Mouse (Mus musculus): Measurements from ENCODE around the gene Vars.
"Not testable (repeated sequence)": the region's sequence is repeated elsewhere in the genome, so short reads cannot be mapped to it uniquely, and the experiment has no call there.

The Vars gene

GRCm38 (mm10) chr17:35021163-35021808 is 20.5 kb downstream of the Vars start:
- in situ Hi-C loops (cut with MboI; ENCODE audit: unreplicated experiment in 2 of 2): loop anchor here (5.0 to 10.0 kb wide), 4 partner anchors 36 to 214 kb away; partner anchors contain the start of genes Atp6v1g2 (in 1 of the 2), Ddah2 (in 1 of the 2), Ly6g5c (in 1 of the 2) and Nfkbil1 (in 1 of the 2)

- in situ Hi-C loops (cut with MboI; ENCODE audit: unreplicated experiment in 2 of 2): loop anchor here (5.0 to 10.0 kb wide), 4 partner anchors 35 to 213 kb away; partner anchors contain the start of genes Atp6v1g2 (in 1 of the 2), Ddah2 (in 1 of the 2), Ly6g5c (in 1 of the 2) and Nfkbil1 (in 1 of the 2)
These were observed 21.2 kb downstream of the Vars start for GRCm38 (mm10) chr17:35021842-35022477.

DNA sequence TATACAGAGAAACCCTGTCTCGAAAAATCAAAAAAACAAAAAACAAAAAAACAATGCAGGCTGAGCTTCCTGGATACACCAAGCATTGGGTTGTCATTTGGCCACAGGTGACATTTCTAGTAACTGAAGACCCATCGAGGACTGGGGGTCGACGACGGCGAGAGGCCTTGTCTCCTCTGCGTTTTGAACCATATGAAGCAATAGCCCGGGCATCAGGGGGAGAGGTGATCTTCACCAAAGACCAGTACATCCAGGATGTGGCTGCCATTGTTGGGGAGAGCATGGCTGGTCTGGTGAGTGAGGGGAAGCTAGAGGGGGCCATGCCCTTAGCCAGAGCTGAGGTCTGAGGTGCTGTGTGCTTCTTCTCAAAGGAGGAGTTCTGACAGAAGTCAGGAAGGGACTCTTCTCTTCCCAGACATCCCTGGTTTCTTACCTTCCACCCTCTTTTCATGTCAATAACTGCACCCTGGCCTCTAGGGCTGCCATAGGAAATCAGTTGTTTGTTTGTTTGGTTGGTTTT is 21.8 kb downstream of the Vars start:
- in situ Hi-C loops (cut with MboI; ENCODE audit: unreplicated experiment in 2 of 2): loop anchor here (5.0 to 10.0 kb wide), 4 partner anchors 35 to 212 kb away; partner anchors contain the start of genes Atp6v1g2 (in 1 of the 2), Ddah2 (in 1 of the 2), Ly6g5c (in 1 of the 2) and Nfkbil1 (in 1 of the 2)

GRCm38 (mm10) chr17:35023221-35023620 is 22.4 kb downstream of the Vars start:
- in situ Hi-C loops (cut with MboI; ENCODE audit: unreplicated experiment in 2 of 2): loop anchor here (5.0 to 10.0 kb wide), 4 partner anchors 34 to 212 kb away; partner anchors contain the start of genes Atp6v1g2 (in 1 of the 2), Ddah2 (in 1 of the 2), Ly6g5c (in 1 of the 2) and Nfkbil1 (in 1 of the 2)

- in situ Hi-C loops (cut with MboI; ENCODE audit: unreplicated experiment in 2 of 2): loop anchor here (5.0 to 10.0 kb wide), 4 partner anchors 34 to 211 kb away; partner anchors contain the start of genes Atp6v1g2 (in 1 of the 2), Ddah2 (in 1 of the 2), Ly6g5c (in 1 of the 2) and Nfkbil1 (in 1 of the 2)
These were observed 23.0 kb downstream of the Vars start for GRCm38 (mm10) chr17:35023756-35024155.

DNA sequence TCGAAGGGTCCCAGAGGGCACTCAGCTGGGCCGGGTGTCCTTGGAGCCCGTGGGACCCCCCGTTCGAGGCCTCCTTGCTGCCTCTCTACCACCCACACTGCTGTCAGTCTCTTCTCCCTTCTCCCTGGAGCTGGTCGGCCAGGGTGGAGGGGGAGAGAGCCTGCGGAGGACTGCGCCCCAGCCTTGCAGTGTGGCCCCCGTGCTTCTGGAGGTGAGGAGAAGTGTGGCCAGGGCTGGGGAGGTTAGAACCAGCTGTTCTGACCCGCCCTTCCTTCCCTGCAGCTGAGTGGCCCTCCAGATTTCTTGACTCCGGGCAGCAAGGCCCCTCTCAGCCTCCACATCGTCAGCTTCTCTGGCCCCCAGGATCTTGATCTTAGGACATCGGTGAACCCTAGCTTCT is 23.5 kb downstream of the Vars start:
- in situ Hi-C loops (cut with MboI; ENCODE audit: unreplicated experiment in 2 of 2): loop anchor here (5.0 to 10.0 kb wide), 4 partner anchors 33 to 211 kb away; partner anchors contain the start of genes Atp6v1g2 (in 1 of the 2), Ddah2 (in 1 of the 2), Ly6g5c (in 1 of the 2) and Nfkbil1 (in 1 of the 2)

- in situ Hi-C loops (cut with MboI; ENCODE audit: unreplicated experiment in 2 of 2): loop anchor here (5.0 to 10.0 kb wide), 4 partner anchors 32 to 210 kb away; partner anchors contain the start of genes Atp6v1g2 (in 1 of the 2), Ddah2 (in 1 of the 2), Ly6g5c (in 1 of the 2) and Nfkbil1 (in 1 of the 2)
These were observed 24.1 kb downstream of the Vars start for GRCm38 (mm10) chr17:35024691-35025488.

DNA sequence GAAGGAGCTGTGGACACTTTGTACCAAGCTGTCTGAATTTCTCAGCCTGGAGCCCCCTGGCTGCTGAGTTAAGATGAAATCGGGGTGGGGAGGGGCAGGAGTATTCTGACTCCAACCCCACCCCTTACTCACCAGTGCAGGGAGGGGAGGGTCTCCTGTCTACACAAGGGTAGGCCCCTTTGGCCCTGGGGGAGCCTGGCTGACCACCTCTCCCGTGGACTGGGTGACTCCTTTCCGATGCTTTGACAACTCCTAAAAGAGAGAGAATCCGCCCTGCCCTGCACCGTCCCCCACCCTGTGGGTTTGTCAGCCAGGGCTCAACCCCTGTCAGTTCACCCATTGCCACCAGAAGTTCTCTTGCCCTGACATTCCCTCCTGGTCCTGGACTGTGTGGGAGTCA is 25.4 kb downstream of the Vars start:
- in situ Hi-C loops (cut with MboI; ENCODE audit: unreplicated experiment in 2 of 2): loop anchor here in 1 of 2 experiments (10.0 kb wide), 2 partner anchors 79 to 209 kb away; partner anchors contain the start of genes Atp6v1g2, Ly6g5c and Nfkbil1

DNA sequence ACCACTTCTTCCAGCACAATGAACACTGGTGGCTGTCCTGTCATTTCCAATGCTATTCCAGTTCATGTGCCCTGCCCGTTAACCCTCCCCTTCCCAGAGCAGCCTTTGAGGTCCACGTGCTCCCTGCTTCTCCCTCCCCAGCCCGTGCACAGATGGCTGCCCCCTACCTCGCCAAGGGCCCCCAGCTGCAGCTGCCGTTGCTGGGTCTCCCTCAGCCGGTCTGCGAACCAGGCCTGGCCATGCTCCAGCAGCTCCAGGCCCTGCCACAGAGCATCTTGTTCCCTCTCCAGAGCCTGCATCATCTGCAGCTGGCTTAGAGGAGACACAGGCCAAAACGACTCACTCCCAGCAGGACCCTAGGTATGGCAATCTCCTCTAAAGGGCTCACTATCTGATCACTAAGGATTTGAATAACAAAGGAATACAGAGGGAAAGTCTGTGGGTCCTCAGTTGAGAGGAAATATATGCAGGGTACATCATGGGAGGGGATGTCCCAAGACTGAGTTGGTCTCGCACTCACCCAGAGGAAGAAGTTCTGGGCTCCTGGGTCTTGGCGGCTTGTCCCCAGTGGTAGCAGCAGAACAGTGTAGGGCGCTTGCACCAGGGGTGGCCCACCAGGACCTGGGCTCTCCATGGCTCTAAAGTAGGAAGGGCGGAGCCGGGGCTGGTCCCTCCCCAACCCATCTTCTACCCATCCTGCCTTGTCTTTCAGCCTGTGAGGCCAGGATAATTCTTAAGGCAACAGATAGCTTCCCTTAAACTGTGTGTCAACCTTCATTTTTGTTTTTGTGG is 26.7 kb downstream of the Vars start, which contains the start of gene Sapcd1:
Sapcd1 (minus strand) TSS at position 740 of the 792 bp plus-strand sequence.
- in situ Hi-C loops (cut with MboI; ENCODE audit: unreplicated experiment in 2 of 2): loop anchor here in 1 of 2 experiments (10.0 kb wide), 2 partner anchors 77 to 207 kb away; partner anchors contain the start of genes Atp6v1g2, Ly6g5c and Nfkbil1

- in situ Hi-C loops (cut with MboI; ENCODE audit: unreplicated experiment in 2 of 2): loop anchor here in 1 of 2 experiments (10.0 kb wide), 2 partner anchors 76 to 206 kb away; partner anchors contain the start of genes Atp6v1g2, Ly6g5c and Nfkbil1
These were observed 27.5 kb downstream of the Vars start for GRCm38 (mm10) chr17:35028315-35028714.

- in situ Hi-C loops (cut with MboI; ENCODE audit: unreplicated experiment in 2 of 2): loop anchor here in 1 of 2 experiments (10.0 kb wide), 2 partner anchors 75 to 205 kb away; partner anchors contain the start of genes Atp6v1g2, Ly6g5c and Nfkbil1
These were observed 29.1 kb downstream of the Vars start for GRCm38 (mm10) chr17:35029691-35030532.

DNA sequence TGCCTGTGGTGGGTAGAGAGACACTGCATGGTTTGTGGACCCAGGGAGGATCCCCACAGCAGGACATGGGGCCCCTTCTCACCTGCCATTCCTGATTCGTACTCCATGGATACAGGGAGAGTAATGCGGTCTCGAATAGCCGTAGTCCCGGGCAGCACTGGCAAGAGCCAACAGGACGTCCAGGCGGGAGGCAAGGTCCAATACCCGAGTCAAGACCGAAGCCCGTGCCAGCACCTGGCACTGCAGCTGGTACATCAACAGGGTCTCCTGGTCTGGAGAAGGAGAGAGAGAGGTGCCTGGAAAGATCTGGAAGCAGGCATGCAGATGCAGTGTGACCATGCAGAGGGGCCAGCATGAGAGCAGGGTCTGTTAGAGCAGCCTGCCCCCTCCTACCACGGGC is 30.5 kb downstream of the Vars start:
- in situ Hi-C loops (cut with MboI; ENCODE audit: unreplicated experiment in 2 of 2): no loop called here

DNA sequence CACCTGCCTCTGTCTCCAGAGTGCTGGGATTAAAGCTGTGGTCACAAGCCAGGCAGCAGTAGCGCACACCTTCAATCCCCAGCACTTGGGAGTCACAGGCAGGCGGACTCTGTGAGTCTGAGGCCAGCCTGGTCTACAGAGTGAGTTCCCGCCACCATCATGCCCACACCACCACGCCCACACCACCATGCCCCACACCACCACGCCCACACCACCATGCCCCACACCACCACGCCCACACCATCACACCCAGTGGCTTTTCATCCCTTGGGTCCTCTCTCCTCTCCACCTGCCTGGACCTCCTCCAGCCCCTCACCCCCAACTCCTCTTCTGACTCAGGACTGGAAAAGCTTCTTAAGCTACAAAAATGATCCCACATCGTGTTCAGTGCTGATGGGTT is 31.1 kb downstream of the Vars start:
- in situ Hi-C loops (cut with MboI; ENCODE audit: unreplicated experiment in 2 of 2): no loop called here

- in situ Hi-C loops (cut with MboI; ENCODE audit: unreplicated experiment in 2 of 2): no loop called here
These were observed 31.6 kb downstream of the Vars start for GRCm38 (mm10) chr17:35032323-35032870.

- in situ Hi-C loops (cut with MboI; ENCODE audit: unreplicated experiment in 2 of 2): not testable (repeated sequence)
These were observed 32.9 kb downstream of the Vars start for GRCm38 (mm10) chr17:35033703-35034102.

DNA sequence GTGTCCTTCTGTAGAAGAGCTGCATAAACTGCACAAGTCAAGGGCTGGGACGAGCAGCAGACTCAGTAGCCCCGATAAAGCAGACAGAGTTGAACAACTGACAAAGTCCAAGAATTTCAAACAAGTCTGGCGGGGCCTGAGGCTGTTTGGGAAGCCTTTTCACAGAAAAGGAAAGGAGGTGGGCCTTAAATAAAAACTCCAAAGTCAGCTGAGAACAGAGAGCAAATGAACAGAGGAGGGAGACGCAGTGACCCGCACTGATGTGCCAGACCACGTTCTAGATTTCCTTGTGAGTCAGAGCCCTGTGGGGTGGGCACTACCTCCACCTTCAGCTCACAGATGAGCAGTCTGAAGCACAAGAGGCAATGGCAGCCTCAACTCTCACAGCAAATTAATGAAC is 34.1 kb downstream of the Vars start:
- in situ Hi-C loops (cut with MboI; ENCODE audit: unreplicated experiment in 2 of 2): no loop called here

DNA sequence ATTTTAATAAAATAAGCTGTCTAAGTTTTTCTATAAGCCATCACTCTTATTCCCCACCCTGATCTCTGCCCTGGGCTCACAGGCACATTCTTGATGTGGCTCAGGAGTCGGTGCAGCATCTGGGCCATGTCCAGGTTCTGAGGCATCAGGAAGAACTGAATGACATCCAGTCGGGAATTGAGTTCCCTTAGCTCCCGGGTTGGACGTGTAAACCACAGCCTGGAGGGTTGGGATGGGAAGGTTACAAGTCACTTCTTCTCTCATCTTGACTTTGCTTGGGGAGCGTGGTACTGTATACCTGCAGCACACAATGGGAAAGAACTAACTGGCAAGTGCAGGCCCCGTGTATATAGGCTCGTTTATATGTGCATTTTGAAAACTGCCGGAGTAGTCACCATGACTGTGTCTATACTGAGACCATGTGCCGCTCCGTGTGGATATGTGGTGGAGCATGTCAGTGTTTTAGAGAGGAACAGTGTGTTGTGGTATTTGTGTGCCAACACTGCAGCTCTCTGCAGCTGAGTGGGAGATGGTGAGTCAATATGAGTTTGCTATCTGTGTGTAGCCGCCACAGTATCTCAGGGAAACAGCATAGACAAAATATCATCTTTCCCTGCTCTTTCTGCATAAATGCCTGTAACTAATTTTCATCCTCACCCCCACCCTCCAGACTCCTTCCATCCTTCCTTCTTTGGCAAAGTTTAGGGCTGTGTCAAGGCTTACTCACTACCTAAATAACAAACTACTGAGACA is 38.5 kb downstream of the Vars start:
- in situ Hi-C loops (cut with MboI; ENCODE audit: unreplicated experiment in 2 of 2): no loop called here
